Mouse (Mus musculus) cerebellum, postnatal 10 days (tissue): ENCODE measurements around the gene Zfp692.
A peak's percentile ranks its signal among the peaks of the same experiment; 100 is the strongest.
"Not testable (repeated sequence)": the region's sequence is repeated elsewhere in the genome, so short reads cannot be mapped to it uniquely, and the experiment has no call there.

Experiments used
- DNase-seq, 2 experiments: peaks; one replicate each; pipeline ENCODE4 v3.0.0; 2021; ENCODE audit warnings: mixed read lengths in 2 of 2

Gene Zfp692

GRCm38 (mm10) chr11:58306860-58307308 lies at the start of gene Zfp692:
Gene Zfp692 (plus strand): TSS chr11:58307069.
- peak; percentile 98 to 99 for DNase-seq

GRCm38 (mm10) chr11:58257816-58258215 lies 49.1 kb upstream of the Zfp692 start:
- no peak for DNase-seq

GRCm38 (mm10) chr11:58260156-58260555 lies 46.7 kb upstream of the Zfp692 start:
- no peak for DNase-seq

- no peak for DNase-seq
These were observed 45.0 kb upstream of the Zfp692 start for GRCm38 (mm10) chr11:58261826-58262225.

DNA sequence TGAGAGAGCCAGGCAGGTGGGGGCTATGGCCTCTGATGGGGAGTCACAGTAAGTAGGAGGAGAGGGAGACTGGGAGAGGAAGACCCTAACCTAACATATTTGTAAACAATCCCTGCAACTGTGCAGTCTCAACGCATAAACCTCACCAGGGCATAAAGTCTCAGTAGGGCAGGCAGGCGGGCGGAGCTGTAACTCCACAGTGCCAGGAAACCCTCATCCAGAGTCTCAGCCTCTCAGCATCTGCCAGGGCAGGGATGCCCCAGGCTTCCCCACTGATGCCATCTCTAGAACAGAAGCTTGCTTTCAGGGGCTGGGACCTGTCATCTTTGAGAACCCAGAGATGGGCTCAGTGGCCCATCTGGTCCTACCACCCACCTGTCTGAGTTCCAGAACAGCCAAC lies 44.5 kb upstream of the Zfp692 start:
- DNase-seq, result no peak

DNA sequence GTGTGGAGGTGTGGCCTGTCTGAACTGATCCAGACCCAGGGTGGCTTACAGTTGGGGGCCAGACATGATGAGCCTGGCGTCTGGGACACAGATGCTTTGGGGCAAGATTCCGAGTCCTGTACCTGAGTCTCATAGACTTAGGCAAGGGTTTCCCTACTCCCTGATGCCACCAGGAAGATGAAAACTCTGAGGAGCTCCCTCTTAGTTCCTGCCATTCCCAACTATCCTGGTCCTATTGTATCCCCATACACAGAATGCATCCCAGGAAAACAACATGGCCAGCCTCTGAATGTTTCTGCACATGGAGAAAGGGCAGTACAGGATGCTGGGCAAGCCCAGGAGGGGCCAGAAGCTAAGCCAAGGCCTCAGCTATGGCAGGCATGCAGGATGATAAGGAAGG lies 43.4 kb upstream of the Zfp692 start:
- no peak for DNase-seq

GRCm38 (mm10) chr11:58264546-58264945 lies 42.3 kb upstream of the Zfp692 start:
- DNase-seq, result no peak

- no peak for DNase-seq
These were observed 38.6 kb upstream of the Zfp692 start for GRCm38 (mm10) chr11:58268285-58268684.

DNA sequence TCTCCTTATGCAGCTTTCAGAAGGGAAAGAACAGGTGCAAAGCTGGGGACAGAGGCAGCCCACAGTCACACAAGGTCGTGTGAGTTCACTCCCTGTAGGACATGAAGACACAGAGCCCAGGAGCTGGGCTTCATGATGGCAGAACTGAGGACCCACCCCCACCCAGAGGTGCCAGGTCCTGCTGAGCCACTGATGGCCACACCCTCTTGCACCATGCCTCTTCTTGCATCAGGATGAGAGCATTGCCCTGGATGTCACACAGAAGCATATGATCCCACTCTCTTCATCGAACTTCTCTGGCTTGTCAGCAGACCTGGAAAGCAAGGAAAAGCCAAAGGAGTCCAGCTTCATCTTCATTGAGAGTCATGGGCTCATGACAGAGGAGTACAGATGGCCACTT lies 32.3 kb upstream of the Zfp692 start, which contains the start of gene 4930438A08Rik:
Gene 4930438A08Rik (plus strand): TSS at position 228 of the 400 bp plus-strand sequence.
- DNase-seq, result no peak

DNA sequence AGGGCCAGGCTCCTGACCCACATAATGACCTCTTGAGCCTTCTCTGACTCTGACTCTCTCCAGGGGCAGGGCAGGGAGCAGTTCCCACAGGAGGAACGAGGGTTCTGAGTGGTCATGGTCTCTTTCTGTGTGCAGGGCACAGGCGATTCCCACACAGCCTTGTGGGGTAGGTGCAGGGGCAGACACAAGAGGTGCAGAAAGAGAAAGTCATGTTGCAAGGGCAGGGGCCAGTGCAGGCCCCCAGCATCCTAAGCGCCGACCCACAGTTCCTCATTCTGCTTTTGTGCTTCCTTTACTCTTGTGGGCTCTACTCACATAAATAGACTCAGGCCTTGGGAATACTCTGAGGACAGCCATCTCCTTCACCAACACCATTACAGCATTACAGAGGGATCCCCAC lies 31.1 kb upstream of the Zfp692 start:
- DNase-seq, result no peak

- DNase-seq, result no peak
These were observed 24.8 kb upstream of the Zfp692 start for GRCm38 (mm10) chr11:58281970-58282496.

DNA sequence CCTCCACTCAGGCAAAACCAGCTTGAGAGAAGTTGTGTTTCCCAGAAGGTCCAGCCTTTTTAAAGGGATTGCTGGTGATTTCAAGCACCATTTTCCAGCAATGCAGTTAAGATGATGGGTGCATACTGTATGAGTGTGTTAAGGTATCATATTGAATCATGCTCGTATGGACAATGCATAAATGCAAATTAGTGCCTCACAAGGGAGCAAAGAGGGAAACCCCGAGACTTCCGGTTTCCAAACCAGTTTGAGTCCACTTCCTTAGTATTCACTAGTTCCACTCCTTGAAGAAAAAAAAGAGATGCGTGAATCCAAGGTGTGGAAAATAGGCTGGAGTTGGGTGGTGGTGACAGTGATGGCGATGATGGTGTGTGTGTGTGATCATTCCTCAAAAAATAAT lies 24.4 kb upstream of the Zfp692 start:
- no peak for DNase-seq

GRCm38 (mm10) chr11:58289992-58290682 lies 16.7 kb upstream of the Zfp692 start:
- DNase-seq, result no peak

GRCm38 (mm10) chr11:58290812-58291211 lies 16.1 kb upstream of the Zfp692 start:
- no peak for DNase-seq

- no peak for DNase-seq
These were observed 14.1 kb upstream of the Zfp692 start for GRCm38 (mm10) chr11:58292791-58293190.

- no peak for DNase-seq
These were observed 9.5 kb upstream of the Zfp692 start for GRCm38 (mm10) chr11:58297396-58297795.

DNA sequence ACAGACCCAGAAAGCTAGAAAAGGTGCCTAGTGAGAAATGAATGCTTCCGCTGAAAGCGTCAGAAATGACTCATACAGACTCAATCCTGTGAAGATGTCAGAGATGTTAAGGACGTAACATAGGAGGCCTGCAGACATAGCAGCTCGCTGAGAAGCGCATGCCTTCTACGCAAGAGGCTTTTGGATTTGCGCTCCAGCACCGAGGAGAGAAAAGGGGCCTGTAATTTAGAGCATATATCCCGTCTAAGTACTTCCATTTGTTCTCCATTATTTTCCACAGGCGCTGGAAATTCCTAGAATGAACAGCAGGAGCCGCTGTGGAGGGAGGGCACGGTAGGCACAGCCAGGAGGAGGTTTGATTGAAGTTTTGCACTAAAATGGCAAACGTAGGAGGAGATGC lies 5.8 kb upstream of the Zfp692 start:
- DNase-seq, result peak; percentile 84 to 88

DNA sequence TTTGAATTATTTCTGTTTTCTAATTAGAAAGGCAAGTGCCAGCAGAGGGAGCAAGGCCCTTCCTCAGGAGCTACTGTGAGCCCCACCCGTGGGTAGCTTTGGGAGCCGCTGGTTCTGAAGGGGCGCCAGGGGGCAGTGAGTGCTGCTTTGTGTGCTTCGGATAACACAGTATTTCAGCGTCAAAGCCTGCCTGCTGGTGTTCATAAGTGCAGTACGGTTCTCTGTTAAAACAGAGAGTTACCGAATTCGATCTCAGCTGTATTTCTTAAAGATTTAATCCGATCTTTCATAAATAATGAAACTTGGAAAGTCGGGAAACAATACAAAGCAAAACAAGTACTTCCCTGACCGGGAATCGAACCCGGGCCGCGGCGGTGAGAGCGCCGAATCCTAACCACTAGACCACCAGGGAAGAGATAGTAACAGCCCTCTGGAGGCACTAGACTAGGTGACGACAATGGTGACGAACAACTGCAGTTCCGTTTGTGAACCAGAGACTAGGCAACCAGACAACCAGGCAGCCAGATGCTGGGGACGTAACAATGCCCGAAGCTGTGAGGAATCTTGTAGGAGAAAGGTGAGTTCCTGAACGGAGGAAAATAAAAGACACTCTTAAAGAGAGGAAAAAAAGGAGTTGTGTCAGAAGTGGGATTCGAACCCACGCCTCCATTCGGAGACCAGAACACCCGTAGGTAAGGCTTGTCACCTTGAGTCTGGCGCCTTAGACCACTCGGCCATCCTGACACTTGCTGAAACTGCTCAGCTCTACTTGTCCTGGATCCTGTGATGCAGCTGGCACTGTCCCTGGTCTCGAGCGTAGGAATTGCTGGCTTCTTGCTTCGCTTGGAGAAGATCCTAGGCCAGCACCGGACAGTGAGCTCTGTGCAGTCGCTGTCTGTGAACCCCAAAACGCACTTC lies 4.8 kb upstream of the Zfp692 start:
- DNase-seq, result peak; percentile 96 to 98

DNA sequence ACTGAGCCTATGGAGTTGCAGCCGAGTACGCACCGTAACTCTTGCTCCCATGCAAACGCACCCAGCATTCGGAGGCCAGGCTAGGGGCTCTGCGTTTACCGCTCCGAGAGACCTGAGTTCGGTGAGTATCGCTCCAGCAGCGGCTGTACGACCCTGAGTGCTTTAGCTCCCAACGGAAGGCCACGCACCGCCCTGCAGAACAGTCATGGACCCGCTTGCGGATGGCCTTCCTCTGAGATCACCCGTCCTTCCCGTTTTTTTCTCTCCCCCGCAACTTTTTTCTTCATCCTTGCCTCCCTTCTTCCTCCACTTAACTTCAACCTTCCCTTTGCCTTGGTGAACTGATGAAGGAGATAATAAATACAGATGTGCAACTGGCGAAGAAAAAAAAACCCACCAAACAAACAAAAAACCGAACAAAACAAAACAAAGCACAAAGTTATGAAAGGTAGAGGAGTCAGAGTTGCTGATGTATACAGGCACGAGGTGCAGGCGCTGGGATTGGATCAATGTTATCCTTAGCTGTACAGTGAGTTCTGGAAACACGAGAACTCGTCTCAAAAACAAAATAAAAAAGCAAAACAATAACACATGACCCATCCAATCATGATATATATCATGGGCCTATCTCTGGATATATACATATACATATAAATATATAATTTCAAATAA lies 4.0 kb upstream of the Zfp692 start:
- no peak for DNase-seq

DNA sequence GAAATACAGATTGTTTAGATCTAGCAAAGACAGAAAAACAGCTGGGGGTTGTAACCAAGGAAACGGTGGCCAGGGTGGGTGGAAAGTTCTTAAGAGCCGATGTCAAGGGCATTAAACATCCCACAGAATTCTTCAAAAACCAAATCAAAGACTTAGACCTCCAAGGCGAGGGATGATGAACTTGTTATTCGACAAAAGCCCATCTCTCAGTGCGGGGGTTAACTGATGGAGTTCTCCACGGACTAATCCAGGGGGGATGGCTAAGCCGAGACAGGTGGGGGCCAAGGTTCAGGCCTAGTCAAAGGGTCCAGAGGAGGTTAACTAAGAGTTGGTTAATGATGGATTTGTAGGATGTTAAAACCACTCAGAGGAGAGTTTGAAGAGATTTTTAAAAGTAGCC lies 3.3 kb upstream of the Zfp692 start:
- DNase-seq, result no peak

DNA sequence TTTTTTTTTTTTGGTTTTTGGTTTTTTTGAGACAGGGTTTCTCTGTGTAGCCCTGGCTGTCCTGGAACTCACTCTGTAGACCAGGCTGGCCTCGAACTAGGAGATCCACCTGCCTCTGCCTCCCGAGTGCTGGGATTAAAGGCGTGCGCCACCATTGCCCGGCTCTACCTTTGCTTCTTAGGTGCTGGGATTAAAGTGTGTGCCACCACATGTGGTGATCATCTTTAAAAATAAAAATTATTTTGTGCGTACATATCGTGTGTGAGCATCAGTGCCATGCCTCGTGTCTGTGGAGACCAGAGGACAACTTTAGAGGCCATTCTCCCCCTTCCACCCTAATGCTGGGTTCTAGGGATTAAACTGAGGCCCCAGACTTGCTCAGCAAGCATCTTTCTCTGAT lies 1.6 kb upstream of the Zfp692 start:
- DNase-seq, result not testable (repeated sequence)

- peak; percentile 64 to 65 for DNase-seq
These were observed 677 bp downstream of the Zfp692 start for GRCm38 (mm10) chr11:58307411-58308080.
